Mouse (Mus musculus) embryo, embryonic 10.5 days (tissue): ENCODE measurements around the gene Agap1.

Experiments used
- DNase-seq: peaks from one replicate; pipeline ENCODE4 v3.0.0-alpha.2; 2015; ENCODE audit warnings: low spot score

The Agap1 gene

DNA sequence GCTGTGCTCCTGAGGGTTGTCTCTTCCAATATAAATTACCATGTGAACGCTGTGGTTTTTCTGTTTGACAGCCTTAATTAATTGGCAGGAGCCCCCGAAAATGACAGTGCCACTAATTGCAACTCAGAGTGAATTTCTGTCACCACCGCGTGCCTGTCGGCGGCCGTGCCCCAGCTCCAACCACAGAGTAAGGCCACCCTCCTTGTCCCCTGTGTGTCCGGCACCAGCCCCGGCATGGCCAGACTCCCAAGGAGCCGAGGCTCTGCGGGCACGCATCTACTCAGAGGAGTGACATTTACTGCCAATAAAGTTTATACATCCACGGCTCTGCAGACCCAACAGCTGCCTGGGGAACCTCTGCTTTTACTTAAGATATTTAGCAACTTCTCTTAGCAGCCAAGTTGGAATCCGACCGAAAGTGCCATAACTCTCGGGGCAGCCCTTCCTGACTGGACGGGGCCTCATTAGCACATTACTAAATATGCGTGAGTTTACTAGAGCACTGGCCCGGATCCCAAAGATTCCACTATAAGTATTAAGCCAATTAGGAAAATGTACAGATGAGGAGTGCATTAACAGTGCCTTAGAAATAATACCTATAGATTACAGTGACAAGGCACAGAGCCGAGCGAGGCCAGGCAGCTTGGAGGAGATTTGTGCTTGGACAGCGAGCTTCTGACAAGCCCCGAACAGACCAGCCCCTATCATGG lies 394.7 kb downstream of the Agap1 start:
- no peak for DNase-seq

DNA sequence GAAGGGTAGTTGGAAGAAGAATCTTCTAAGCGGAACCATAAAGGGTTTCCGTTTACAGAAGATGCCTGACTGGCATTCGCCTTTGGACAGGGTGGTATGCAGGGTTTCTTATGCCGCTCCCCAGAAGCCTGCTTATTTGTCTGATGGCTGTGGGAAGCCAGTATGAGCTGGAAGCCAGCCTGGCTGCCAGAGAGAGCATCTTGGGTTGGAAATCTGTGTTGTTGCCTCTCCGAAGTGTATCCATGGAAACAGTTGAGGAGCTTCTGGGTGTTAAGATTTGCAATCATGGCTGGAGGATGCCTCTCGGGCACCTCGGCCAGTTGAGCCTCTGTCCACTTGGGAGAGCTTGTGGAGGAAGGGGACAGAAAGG lies 395.2 kb downstream of the Agap1 start:
- no peak for DNase-seq

GRCm38 (mm10) chr1:89850681-89851414 lies 396.2 kb downstream of the Agap1 start:
- DNase-seq, result no peak

GRCm38 (mm10) chr1:89859182-89859581 lies 404.6 kb downstream of the Agap1 start:
- peak; percentile 78 for DNase-seq

DNA sequence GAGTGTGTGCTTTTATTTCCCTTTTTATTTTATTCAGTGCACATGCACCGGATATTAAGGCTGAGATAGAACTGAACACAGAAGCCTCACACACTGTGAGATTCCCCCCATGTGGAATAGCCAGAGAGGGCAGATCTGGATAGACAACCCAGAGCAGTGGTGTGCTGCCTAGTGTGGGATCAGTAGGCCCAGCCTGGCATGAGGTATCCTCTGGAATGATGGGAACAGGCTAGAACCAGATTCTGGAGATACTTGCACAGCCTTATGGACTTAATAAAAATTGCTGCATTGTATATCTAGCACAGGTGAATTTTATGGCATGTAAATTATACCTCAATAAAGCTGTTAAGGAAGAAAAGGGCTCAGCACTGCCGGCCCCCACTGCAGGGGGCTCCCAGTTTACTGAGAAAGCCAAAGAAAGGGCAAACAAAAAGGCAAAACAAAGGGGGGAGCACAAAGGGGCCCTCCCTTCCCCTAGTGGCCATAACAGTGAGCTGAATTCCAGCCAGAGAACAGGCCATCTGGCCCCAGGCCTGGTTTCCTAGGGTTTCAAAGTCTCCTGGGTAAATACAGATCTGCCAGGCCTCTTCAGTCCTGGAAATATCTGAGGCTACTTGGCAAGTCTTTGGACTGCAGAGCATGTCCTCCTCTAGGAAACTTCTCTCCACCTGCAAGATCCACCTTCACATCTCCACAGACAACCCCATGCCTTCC lies 405.6 kb downstream of the Agap1 start:
- DNase-seq, result peak; percentile 61

DNA sequence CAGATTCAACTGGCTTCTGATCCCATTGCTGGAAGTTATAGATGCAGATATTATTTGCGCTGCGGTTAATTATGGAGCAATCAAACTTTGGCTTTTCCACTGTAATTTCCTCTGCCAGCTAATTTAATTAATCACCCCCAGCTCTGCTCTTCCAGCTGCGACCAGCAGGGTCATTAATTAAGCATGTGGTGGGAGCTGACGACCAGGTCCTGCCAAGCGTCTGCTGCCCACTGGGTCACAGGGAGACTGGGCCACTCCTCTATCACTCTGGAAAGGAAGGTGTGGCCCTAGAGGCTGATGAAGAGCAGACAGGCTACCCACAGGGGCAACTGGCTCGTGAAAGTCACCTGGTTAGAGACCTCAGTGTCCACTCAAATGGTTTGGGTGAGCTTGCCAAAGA lies 411.2 kb downstream of the Agap1 start:
- DNase-seq, result no peak

DNA sequence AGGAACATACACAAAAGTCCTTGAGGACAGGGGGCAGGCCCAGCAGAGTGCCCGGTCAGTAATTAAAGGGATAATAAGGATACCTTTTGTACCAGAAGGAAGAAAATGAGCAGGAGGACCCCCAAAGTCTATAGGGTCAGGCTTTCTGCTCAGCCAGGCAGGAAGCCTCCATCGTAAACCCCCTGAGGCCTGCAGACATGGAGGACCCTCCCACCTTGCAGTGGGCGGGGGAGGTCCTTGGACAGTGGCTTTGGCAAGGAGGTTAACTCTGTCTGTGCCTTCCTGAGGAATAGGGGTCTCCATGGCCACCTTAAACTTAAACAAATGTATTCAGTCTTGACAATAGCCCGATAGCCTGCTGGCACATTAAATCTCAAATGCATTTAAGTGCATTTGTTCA lies 413.2 kb downstream of the Agap1 start:
- no peak for DNase-seq

- DNase-seq, result no peak
Measured at GRCm38 (mm10) chr1:89870134-89870905, 415.7 kb downstream of the Agap1 start.

DNA sequence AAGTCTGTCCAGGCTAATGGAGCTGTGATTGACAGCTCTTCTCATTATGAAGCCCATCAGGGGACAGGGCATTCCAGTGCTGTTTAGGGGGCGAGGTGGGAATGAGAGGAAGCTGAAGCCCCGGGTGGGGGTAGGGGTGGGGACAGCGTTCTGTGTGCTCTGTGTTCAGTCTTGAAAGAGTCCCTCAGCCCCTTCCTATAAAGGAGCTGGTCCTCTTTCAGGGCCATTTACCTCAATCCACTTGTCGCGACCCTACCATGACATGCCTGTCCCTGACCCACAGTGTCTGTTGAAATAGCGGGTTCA lies 416.3 kb downstream of the Agap1 start:
- no peak for DNase-seq

DNA sequence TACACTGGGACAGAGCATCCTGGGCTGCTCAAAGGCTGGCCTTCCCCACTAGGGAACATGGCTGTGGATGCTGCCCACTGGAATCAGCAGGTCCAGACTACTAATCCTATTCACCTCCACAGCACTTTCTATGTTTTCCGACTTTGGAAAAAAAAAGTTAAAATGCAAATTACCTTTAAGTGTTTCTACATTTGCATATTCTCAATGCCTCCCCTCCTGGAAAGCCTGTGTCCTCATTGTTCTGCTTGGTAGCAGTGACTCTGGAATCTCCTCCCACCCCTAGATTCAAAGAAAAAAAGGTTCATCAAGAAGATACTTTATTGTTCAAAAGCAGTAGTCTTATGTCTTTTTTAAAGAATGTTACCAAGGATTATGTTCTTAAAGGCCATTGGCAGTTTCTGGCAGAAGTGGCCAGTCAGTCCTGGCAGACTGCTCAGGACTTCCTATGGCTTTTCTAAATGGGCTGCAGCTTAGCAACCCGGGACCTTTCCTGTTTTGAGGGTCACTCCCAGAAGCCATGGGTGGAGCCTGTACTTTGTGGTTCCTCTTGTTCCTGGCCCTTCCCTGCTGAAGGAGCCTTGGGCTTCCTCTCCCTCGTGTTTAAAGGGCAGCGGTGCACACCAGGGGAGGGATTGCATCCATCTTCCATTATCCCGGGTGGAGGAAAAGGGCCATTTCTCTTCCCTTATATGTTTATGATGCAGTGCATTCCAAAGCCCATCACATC lies 421.9 kb downstream of the Agap1 start:
- peak; percentile 66 for DNase-seq

DNA sequence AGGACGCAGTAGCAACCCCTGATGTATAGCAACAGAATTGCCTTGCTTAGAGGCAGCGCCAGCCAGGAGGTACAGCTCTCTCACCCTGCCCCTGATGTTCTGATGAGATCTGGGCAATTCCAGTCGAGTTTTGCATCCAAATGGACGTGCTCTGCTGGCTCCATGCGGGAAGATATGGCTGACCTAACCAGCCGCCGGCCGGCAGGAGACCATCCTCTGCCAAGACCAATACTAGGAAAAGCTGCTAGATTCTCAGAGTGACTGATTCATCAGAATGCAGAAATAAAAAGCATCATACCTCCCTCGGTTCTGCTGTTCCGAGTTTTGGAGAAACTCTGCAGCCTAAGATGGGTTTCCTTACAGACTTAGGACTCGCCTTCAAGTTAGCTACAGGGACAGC lies 423.9 kb downstream of the Agap1 start:
- no peak for DNase-seq

DNA sequence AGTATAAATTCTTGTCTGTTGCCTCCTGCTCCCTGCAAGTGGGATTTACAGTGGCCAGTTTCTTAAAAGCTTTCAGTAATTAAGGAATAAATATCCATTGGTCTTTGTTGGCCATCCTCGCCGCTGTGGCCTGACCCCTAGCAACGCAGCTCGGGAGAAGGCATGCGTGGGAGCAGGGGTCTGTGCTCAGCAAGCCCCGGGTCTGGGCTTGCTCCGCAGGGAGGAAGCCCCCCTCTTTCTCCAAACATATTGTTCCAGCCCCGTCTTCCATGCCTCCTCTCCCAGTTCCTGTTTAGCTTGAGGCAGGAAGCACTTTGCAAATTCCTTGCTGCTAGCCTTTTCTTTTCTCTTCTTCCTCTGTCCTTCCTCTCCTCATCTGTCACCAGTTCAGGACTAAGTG lies 425.6 kb downstream of the Agap1 start:
- DNase-seq, result peak; percentile 42

GRCm38 (mm10) chr1:89880834-89881233 lies 426.2 kb downstream of the Agap1 start:
- DNase-seq, result peak; percentile 5

DNA sequence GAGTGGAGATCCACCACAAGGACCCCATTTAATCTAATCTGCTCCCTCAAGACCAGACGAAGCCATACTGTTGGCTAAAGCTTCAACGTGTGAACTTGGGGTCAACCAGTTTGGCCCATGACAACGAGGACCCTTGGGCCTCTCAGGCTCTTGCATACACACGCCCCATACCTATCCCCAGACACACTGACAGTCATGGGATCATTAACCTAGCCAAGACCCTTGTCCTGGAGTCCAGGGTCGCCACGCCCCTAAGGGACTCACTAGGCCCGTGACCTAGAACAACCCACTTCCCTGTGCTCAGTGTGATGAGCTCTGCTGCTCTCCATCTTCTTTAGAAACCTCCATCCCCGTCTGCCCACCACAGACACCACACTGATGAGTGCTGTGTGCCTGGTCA lies 429.7 kb downstream of the Agap1 start:
- no peak for DNase-seq

GRCm38 (mm10) chr1:89885696-89886095 lies 431.1 kb downstream of the Agap1 start:
- DNase-seq, result peak; percentile 75

DNA sequence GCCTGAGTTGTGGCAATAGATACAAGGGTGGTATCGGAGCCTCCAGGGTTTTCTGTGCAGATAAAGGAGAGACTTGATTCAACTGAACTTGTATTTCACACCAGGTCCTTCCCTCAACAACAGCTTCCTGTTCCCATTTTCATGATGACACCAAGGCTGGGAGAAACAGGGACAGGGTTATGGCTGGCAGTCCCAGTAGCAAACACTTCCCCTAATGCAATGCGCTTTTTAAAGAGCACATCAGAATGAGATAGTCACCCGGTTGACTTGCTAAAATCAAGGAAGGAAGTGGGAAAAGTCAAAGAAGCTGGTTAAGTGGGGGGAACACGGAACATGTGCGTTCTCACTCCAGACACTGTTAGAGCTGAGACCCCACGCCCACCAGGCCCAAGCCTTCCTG lies 436.8 kb downstream of the Agap1 start:
- no peak for DNase-seq

GRCm38 (mm10) chr1:89892281-89892680 lies 437.7 kb downstream of the Agap1 start:
- DNase-seq, result peak; percentile 74

DNA sequence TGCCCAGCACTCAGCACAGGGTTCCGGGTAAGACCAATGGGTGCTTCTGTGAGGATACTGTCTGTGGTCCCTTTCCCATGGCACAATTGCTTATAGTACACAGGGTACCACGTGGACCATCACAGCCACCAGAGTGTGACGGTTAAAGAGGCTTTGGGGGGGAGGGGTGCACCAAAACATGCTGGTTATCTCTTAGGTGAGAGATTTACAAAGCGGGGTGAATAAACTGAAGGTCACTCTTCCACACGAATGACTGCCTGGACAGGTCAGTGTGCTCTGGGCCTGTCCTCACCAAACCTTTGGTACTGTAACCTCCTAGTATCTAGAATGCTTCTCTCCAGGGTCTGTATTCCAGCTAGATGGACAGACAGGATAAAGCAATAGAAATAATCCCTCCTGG lies 441.2 kb downstream of the Agap1 start:
- no peak for DNase-seq

DNA sequence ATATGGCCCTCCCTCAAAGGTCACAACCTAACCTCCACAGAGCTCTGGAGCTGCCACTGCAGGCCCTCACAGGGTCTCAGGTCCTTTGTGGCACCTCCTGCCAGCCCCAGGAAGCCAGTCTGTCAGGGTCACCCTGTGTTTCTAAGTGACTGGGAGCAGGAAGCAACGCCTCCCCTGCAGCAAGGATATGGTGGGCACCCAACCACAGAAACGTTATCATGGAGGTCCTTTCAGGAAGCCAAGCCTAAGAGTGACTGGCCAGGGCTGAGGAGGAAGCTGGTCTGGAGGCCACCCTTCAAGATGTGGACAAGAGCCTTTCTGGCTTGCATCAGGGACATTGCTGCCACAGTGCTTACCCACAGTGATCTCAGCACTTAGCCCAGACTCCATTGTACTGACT lies 444.4 kb downstream of the Agap1 start:
- DNase-seq, result no peak

DNA sequence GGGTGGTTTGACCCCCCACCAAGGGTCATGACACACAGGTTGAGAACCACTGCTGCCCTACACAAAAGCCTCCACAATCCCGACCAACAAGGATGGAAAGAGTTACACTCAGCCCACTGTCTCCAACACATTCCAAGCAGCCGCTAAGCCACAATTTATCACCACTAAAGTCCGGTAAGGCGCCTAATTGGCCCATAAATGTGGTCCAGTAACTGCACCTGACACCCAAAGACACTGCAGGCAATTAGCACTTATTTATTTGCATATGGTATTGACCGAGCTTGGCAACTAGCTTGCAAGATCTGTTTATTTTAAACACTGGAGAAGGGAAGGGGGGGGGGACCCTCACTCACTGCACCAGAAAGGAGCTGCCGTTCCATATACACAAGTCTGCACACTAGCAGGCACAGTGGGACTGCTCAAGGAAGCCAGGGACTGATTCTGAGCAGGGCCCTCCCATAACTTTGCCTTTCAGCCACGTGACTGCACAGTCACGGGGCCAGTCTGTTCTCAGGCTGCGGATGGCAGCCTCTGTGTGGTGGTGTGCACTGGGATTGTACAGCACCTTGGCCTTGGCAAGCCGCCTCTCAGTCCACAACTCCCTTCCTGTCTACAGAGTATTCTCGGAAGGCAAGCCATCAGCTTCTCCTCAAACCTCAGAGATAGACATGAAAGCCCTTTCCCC lies 445.3 kb downstream of the Agap1 start:
- DNase-seq, result peak; percentile 13

DNA sequence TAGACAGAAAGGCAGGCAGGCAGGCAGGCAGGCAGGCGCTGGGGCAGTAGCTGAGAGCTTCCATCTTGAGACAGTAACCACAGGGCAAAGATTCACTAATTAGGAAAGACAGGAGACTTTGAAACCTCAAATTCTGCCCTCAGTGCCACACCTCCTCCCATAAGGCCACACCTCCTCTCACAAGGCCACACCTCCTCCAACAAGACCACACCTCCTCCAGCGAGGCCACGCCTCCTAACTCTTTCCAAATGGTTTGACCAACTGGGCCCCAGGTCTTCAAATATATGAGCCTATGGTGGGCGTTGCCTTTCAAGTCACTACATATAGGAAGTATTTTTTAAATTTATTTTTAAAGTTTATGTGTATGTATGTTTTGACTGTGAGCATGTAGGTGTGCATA lies 446.8 kb downstream of the Agap1 start:
- no peak for DNase-seq
